Mouse (Mus musculus): ENCODE results near the gene Chst15.

Chst15 gene

DNA sequence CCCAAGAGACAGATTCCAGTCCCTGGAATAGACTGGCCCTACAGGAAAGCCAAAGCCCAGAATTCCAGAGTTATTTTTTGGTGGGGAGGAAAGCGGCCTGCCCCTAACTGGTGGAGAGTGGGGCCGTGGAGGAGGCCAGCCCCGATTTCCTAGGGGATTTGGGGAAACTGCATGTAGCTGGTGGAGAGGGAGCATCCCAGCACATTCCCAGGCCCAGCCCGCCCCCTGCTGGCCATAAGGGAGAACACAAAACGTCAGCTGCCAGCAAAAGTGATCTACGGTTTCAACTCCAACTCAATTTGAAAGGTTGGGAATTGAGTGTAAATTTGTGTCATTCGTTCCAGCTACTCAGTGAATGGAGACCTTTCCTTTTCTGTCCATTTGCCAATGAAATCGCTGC is 103.6 kb downstream of the Chst15 start:
- DNase-seq = peak; percentile 62

GRCm38 (mm10) chr7:132211920-132212701 is 104.9 kb downstream of the Chst15 start:
- no peak for DNase-seq

- no peak for DNase-seq
These were observed 106.4 kb downstream of the Chst15 start for GRCm38 (mm10) chr7:132210616-132211015.

- no peak for DNase-seq
These were observed 107.9 kb downstream of the Chst15 start for GRCm38 (mm10) chr7:132208946-132209651.

DNA sequence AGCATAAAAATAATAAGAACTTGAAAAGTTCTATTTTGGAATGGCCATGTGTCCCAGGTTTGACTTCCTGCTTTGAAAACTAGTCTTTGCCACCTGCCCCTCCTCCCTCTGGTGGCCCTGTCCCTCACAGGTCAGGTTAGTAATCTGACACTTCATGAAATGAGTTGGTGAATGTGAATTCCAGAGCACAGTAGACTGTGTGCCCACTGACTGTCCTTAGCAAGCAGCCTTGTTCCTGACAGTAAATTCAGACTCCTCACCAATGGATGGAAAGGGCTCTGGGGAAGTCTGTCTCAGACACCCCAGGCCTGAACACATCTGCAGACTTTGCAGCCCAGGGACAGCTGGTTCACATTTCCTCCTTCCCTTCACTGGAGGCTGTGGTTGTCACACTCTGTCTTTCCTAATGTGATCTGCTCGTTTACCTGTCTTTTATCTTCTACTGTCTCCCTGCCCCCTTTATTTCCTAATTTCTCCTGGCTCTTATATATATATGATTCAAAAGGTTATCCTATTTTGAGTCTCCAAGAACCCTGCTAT is 112.9 kb downstream of the Chst15 start:
- no peak for DNase-seq

GRCm38 (mm10) chr7:132199686-132200085 is 117.3 kb downstream of the Chst15 start:
- DNase-seq = no peak

- DNase-seq = no peak
These were observed 118.2 kb downstream of the Chst15 start for GRCm38 (mm10) chr7:132198806-132199205.

GRCm38 (mm10) chr7:132197817-132198475 is 119.1 kb downstream of the Chst15 start:
- DNase-seq = no peak

- no peak for DNase-seq
These were observed 120.4 kb downstream of the Chst15 start for GRCm38 (mm10) chr7:132196581-132196980.

GRCm38 (mm10) chr7:132193606-132194005 is 123.4 kb downstream of the Chst15 start:
- DNase-seq = no peak

DNA sequence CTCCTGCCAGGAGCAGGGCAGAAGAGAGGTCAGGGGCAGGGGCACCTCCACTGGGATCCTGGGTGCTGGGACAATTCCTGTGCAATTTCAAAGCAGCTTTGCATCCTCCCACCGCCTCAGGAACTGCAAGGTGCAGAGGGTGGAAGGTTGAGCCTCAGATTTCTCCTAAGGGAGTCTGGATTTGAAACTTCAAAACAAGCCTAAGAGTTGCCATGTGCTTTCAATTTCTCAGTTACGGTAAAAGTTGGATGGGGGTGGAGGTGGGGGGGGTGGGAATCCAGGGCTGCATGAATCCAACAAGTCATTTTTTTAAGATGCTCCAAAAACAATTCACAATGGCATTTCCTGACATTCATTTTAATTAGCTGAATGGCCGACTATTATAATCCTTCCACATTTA is 129.6 kb downstream of the Chst15 start:
- DNase-seq = no peak
